Mouse (Mus musculus) limb, embryonic 10.5 days (tissue): ENCODE results near the gene Pfkl. TPM values are rescaled to one million over a fixed set of nuclear protein-coding genes. Genes with fewer than 3 reads are reported as not detected.
A peak's percentile ranks its signal among the peaks of the same experiment; 100 is the strongest.
"Not testable (repeated sequence)": the region's sequence is repeated elsewhere in the genome, so short reads cannot be mapped to it uniquely, and the experiment has no call there.

ENCODE experiments used
- DNase-seq: peaks from one replicate; pipeline ENCODE4 v3.0.0-alpha.2; 2017; ENCODE audit warnings: low spot score
- H3K27ac ChIP-seq: fragments of 300-500 bp; sonication (generic); 2 replicates; pipeline ENCODE4 v1.5.1; 2016; ENCODE audit warnings: mild to moderate bottlenecking
- H3K27me3 ChIP-seq: fragments of 300-500 bp; sonication (generic); 2 replicates; pipeline ENCODE4 v1.6.1; 2016; ENCODE audit warnings: low read depth, mild to moderate bottlenecking; ENCODE audit not compliant: poor library complexity, severe bottlenecking
- H3K36me3 ChIP-seq: fragments of 300-500 bp; sonication (generic); 2 replicates; pipeline ENCODE4 v1.6.1; 2016; ENCODE audit warnings: mild to moderate bottlenecking, moderate library complexity
- H3K4me1 ChIP-seq: fragments of 300-500 bp; sonication (generic); 2 replicates; pipeline ENCODE4 v1.6.1; 2016
- H3K4me3 ChIP-seq: fragments of 300-500 bp; sonication (generic); 2 replicates; pipeline ENCODE4 v1.5.1; 2016; ENCODE audit warnings: mild to moderate bottlenecking, moderate library complexity
- H3K9me3 ChIP-seq: fragments of 300-500 bp; sonication (generic); replicated peaks from 2 replicates; pipeline ENCODE4 v1.6.1; 2016; ENCODE audit warnings: mild to moderate bottlenecking
- WGBS: fragments of 180-500 bp; shearing (Covaris S2); methylation state at CpG from one replicate; pipeline ENCODE4 v1.1.7; 2016; 5-methylcytosine and 5-hydroxymethylcytosine counted together
- polyA plus RNA-seq: library from polyadenylated mRNA; unstranded; fragments of >200 nt; fragmentation: Nextera tagmentation; extraction: Ambion mirVana; gene quantifications from 2 replicates; pipeline ENCODE4 v1.2.1, GENCODE M21; 2016

The Pfkl gene
- polyA plus RNA-seq, 1 experiment from 2014 or later: 235 TPM

GRCm38 (mm10) chr10:78031987-78032386, 22.1 kb upstream of the Pfkl start:
- no peaks in the 10 kb centered on the region; the same call in 1 of the 2 replicates for H3K27me3 ChIP-seq
- no peaks in the 10 kb centered on the region for H3K9me3 ChIP-seq
- no peaks in the 10 kb centered on the region for H3K4me1 ChIP-seq
- H3K27ac ChIP-seq: no peak overlapping the region
- H3K4me3 ChIP-seq: no peak overlapping the region
- no peak for DNase-seq
- H3K36me3 ChIP-seq: no peaks in the 10 kb centered on the region
- 84% methylated on average over 2 of the region's 2 CpGs for WGBS

GRCm38 (mm10) chr10:78029080-78029479, 19.2 kb upstream of the Pfkl start:
- Histone ChIP-seq H3K9me3 (no peaks in the 10 kb centered on the region), H3K36me3 (no peaks in the 10 kb centered on the region), H3K27ac (no peak overlapping the region), H3K27me3 (no peaks in the 10 kb centered on the region), H3K4me1 (no peaks in the 10 kb centered on the region), H3K4me3 (no peak overlapping the region)
- DNase-seq: no peak
- WGBS: 84% methylated on average over 1 of the region's 1 CpGs

DNA sequence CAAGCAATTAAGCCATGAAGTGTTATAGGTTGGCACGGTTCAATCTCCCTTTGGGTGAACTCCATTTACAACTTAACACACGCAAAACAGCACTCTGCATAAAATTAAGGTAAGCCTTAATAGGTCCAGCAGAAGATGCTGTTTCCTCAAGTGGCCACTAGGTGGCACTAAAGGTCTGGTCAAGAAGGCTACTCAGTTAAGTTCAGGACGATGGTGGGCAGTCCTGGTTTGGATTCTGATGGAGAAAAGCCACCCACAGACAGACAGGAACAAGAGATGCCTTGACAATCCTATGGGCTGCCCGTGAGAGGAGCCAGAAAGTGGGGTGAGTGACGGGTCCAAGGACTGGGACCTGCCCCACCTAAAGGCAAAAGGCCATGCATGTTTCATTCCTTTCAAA, 18.2 kb upstream of the Pfkl start:
- 6% methylated on average over 5 of the region's 5 CpGs for WGBS
- Histone ChIP-seq H3K9me3 (no peaks in the 10 kb centered on the region), H3K4me3 (no peak overlapping the region), H3K4me1 (no peaks in the 10 kb centered on the region), H3K36me3 (no peaks in the 10 kb centered on the region), H3K27me3 (no peaks in the 10 kb centered on the region), H3K27ac (no peak overlapping the region)
- peak; percentile 79 for DNase-seq

- not testable (repeated sequence) for H3K4me1 ChIP-seq, H3K4me3 ChIP-seq, H3K9me3 ChIP-seq, DNase-seq, H3K36me3 ChIP-seq, H3K27me3 ChIP-seq, H3K27ac ChIP-seq
- 80% methylated on average over 6 of the region's 8 CpGs for WGBS
Observed at GRCm38 (mm10) chr10:78025453-78025852, 15.6 kb upstream of the Pfkl start.

DNA sequence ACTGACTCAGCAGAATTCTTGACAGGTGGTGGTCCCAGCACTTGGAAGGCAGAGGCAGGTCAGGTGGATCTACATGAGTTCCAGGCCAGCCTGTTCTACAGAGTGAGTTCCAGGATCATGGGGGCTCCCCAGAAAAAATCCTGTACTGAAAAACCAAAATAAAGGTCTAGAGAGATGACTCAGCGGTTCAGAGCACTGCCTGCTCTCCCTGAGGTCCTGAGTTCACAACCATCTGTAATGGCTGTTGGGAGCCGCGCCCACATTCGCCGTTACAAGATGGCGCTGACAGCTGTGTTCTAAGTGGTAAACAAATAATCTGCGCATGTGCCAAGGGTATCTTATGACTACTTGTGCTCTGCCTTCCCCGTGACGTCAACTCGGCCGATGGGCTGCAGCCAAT, 10.1 kb upstream of the Pfkl start:
- not testable (repeated sequence) for H3K27me3 ChIP-seq, H3K9me3 ChIP-seq, H3K4me3 ChIP-seq, H3K4me1 ChIP-seq, DNase-seq, H3K27ac ChIP-seq, H3K36me3 ChIP-seq
- 99% methylated on average over 7 of the region's 11 CpGs for WGBS

DNA sequence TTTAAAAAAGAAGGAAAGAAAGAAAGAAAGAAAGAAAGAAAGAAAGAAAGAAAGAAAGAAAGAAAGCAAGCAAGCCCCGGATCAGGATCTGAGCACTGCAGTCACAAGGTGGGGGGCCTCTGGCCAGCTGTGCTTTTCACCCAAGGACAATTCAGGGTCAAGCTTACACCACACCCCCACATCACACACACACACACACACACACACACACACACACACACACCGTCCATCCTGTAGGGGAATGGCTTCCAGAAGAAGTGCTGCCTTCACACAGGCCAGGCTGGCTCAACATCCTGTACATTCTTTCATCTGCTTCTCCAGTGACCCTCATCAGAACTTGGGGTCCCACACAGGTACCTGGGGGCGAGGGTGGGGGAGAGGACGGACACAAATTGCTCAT, 9.4 kb upstream of the Pfkl start:
- H3K4me3 ChIP-seq: no peak overlapping the region
- H3K27ac ChIP-seq: no peak overlapping the region
- no peaks in the 10 kb centered on the region for H3K27me3 ChIP-seq
- WGBS: 89% methylated on average over 4 of the region's 4 CpGs
- no peak for DNase-seq
- peaks cover 6% of the 10 kb centered on the region for H3K4me1 ChIP-seq
- no peaks in the 10 kb centered on the region for H3K9me3 ChIP-seq
- H3K36me3 ChIP-seq: no peaks in the 10 kb centered on the region

GRCm38 (mm10) chr10:78018797-78019203, 8.9 kb upstream of the Pfkl start:
- peaks cover 6% of the 10 kb centered on the region for H3K4me1 ChIP-seq
- 24% methylated on average over 19 of the region's 19 CpGs for WGBS
- DNase-seq: peak; percentile 89
- peak overlapping the region; percentile 53; the same call in 1 of the 2 replicates for H3K27ac ChIP-seq
- H3K9me3 ChIP-seq: no peaks in the 10 kb centered on the region
- peak overlapping the region; percentile 42 for H3K4me3 ChIP-seq
- H3K27me3 ChIP-seq: no peaks in the 10 kb centered on the region
- H3K36me3 ChIP-seq: no peaks in the 10 kb centered on the region

- peaks cover 6% of the 10 kb centered on the region for H3K4me1 ChIP-seq
- H3K4me3 ChIP-seq: no peak overlapping the region
- H3K9me3 ChIP-seq: no peaks in the 10 kb centered on the region
- 61% methylated on average over 5 of the region's 5 CpGs for WGBS
- DNase-seq: no peak
- no peaks in the 10 kb centered on the region for H3K27me3 ChIP-seq
- no peaks in the 10 kb centered on the region for H3K36me3 ChIP-seq
- no peak overlapping the region for H3K27ac ChIP-seq
Observed at GRCm38 (mm10) chr10:78016366-78016765, 6.5 kb upstream of the Pfkl start.

DNA sequence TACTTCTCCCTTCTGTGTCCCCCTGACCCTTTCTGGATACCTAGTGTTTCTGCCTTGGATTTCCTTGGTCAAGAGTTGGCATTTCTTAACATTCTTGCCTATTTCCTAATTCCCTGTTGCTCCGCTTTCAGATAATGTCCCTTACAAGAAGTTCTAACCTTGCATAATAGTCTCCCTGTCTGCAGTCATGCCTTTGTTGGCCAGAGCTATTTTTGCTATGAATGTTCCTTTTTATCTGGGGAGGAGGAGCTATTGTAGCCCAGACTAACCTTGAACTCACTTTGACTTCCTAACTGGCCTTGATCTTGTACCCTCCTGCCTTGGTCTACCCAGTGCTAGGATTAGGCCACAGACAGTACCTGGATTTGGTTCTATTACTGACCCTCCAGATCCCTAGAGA, 5.6 kb upstream of the Pfkl start:
- H3K4me1 ChIP-seq: peaks cover 8% of the 10 kb centered on the region
- no peaks in the 10 kb centered on the region for H3K9me3 ChIP-seq
- H3K27me3 ChIP-seq: no peaks in the 10 kb centered on the region
- no peaks in the 10 kb centered on the region for H3K36me3 ChIP-seq
- no peak overlapping the region for H3K4me3 ChIP-seq
- no peak overlapping the region for H3K27ac ChIP-seq
- WGBS: 93% methylated on average over 1 of the region's 1 CpGs
- no peak for DNase-seq

DNA sequence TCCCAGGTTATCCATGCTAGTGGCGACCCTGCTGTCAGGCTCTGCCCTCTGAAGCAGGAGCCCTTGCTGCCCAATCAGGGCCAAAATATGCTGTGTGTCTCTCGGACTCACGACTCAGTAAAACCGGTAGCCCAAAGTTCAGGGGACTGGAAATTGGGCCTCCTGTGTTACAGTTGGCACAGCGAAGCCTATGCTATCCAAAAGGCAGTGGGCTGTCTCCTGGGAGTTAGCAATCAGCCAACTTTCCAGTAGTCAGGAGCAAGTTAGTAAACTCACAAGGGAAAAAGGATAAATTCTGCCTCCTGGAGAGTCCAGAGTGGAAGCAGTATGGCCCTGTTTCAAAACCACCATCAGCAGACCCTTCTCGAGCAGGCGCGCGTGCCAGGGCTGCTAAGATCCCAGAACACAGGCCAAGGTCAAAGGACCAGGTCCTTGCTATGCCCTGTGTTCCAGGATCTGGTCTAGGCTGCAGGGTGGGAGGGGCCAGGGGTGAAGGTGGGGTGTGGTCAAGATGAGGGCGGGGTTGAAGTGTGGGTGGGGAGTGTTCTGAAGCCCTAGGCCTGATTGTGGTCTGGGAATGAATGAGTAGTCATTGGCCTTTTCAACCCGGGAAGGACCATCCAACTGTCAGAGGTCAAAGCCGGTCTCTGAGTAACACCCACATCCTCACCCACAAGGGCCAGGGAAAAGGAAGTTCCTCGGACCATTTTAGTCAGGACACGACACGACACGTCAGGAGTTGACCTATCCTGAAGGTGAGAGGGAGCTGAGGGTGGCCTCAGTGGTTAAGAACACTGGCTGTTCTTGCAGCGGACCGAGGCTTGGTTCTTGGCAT, 3.0 kb upstream of the Pfkl start:
- Histone ChIP-seq H3K4me1 (peaks cover 21% of the 10 kb centered on the region), H3K27ac (no peak overlapping the region), H3K27me3 (no peaks in the 10 kb centered on the region), H3K9me3 (no peaks in the 10 kb centered on the region), H3K4me3 (no peak overlapping the region), H3K36me3 (no peaks in the 10 kb centered on the region)
- no peak for DNase-seq
- 92% methylated on average over 18 of the region's 18 CpGs for WGBS

DNA sequence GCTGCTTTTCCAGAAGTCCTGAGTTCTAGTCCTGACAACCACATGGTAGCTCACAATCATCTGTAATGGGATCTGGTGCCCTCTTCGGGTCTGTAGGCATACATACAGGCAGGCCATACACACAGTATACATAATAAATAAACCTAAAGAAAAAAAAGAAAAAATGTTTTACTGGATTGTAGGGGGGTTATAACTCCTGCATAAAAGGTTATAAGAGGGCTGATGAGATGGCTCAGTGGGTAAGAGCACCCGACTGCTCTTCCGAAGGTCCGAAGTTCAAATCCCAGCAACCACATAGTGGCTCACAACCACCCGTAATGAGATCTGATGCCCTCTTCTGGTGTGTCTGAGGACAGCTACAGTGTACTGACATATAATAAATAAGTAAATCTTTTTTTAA, 1.2 kb upstream of the Pfkl start:
- H3K27me3 ChIP-seq, H3K36me3 ChIP-seq, H3K4me3 ChIP-seq, H3K9me3 ChIP-seq, H3K27ac ChIP-seq, DNase-seq: not testable (repeated sequence)
- WGBS: 95% methylated on average over 5 of the region's 5 CpGs
- H3K4me1 ChIP-seq: peaks cover 38% of the 10 kb centered on the region

- peak overlapping the region; percentile 98; the same call in 1 of the 2 replicates for H3K27ac ChIP-seq
- H3K4me1 ChIP-seq: peaks cover 45% of the 10 kb centered on the region
- H3K4me3 ChIP-seq: peak overlapping the region; percentile 86
- 19% methylated on average over 10 of the region's 10 CpGs for WGBS
- no peaks in the 10 kb centered on the region for H3K27me3 ChIP-seq
- H3K9me3 ChIP-seq: no peaks in the 10 kb centered on the region
- peaks cover 14% of the 10 kb centered on the region for H3K36me3 ChIP-seq
- DNase-seq: peak; percentile 44
Observed at GRCm38 (mm10) chr10:78010335-78010734, 452 bp upstream of the Pfkl start.

- Histone ChIP-seq H3K4me3 (peak overlapping the region; percentile 86), H3K4me1 (peaks cover 45% of the 10 kb centered on the region), H3K36me3 (peaks cover 24% of the 10 kb centered on the region), H3K9me3 (no peaks in the 10 kb centered on the region), H3K27me3 (no peaks in the 10 kb centered on the region), H3K27ac (peak overlapping the region; percentile 98)
- peak; percentile 99 for DNase-seq
- under 1% methylated on average over 59 of the region's 59 CpGs for WGBS
Observed at GRCm38 (mm10) chr10:78009184-78009944, 519 bp downstream of the Pfkl start.
